Mouse (Mus musculus) gastrocnemius, adult 2 months (tissue): ENCODE data around the gene Fbxl3. TPM values are rescaled to one million over a fixed set of nuclear protein-coding genes. Genes with fewer than 3 reads are reported as not detected.

Experiments used
- DNase-seq: peaks from one replicate; pipeline ENCODE4 v3.0.0; 2022
- H3K27ac ChIP-seq: fragments of 200-600 bp; 2 replicates; pipeline ENCODE4 v1.8.1; 2022; ENCODE audit warnings: mild to moderate bottlenecking
- H3K4me3 ChIP-seq: fragments of 200-600 bp; 2 replicates; pipeline ENCODE4 v1.8.1; 2022; ENCODE audit warnings: mild to moderate bottlenecking, moderate library complexity
- CTCF ChIP-seq: fragments of 200-600 bp; IDR thresholded peaks from 2 replicates; pipeline ENCODE4 v1.8.1; 2022; ENCODE audit warnings: antibody characterized with exemption, mild to moderate bottlenecking, moderate library complexity
- intact Hi-C: fragments of 180-260 bp; cut with DNase I; formaldehyde crosslinking; loops from one replicate; pipeline ENCODE4 v1.15.1; 2025
- total RNA-seq, 2 experiments: library from RNA; stranded (reverse); gene quantifications; 2 replicates each; pipeline ENCODE4 v1.2.3; 2021

The Fbxl3 gene
- total RNA-seq, 2 experiments from 2014 or later: 54.1 to 54.3 TPM

GRCm38 (mm10) chr14:103058998-103059397 lies 40.4 kb downstream of the Fbxl3 start:
- Histone ChIP-seq H3K27ac (no peak overlapping the region), H3K4me3 (no peak overlapping the region)
- intact Hi-C loops: no loop called here
- no peak for TF ChIP-seq CTCF
- no peak for DNase-seq

GRCm38 (mm10) chr14:103056601-103057000 lies 42.8 kb downstream of the Fbxl3 start:
- no peak for DNase-seq
- Histone ChIP-seq H3K4me3 (no peak overlapping the region), H3K27ac (no peak overlapping the region)
- TF ChIP-seq CTCF: no peak
- intact Hi-C loops: no loop called here

- no peak for DNase-seq
- no peak for TF ChIP-seq CTCF
- Histone ChIP-seq H3K27ac (no peak overlapping the region), H3K4me3 (no peak overlapping the region)
- intact Hi-C loops: no loop called here
Measured at GRCm38 (mm10) chr14:103054731-103055130, 44.6 kb downstream of the Fbxl3 start.

GRCm38 (mm10) chr14:103051159-103051769 lies 48.1 kb downstream of the Fbxl3 start:
- Histone ChIP-seq H3K27ac (no peak overlapping the region), H3K4me3 (no peak overlapping the region)
- TF ChIP-seq CTCF: peak; percentile 97
- intact Hi-C loops: loop anchor here (1.0 kb wide), 1 partner anchor 39 kb away; no protein-coding TSS in a partner anchor
- peak; percentile 83 for DNase-seq

GRCm38 (mm10) chr14:103048292-103049086 lies 50.9 kb downstream of the Fbxl3 start:
- intact Hi-C loops: no loop called here
- no peak for DNase-seq
- H3K27ac ChIP-seq: no peak overlapping the region
- H3K4me3 ChIP-seq: no peak overlapping the region
- no peak for TF ChIP-seq CTCF

- no peak for TF ChIP-seq CTCF
- intact Hi-C loops: no loop called here
- no peak for DNase-seq
- Histone ChIP-seq H3K27ac (no peak within 1 kb of the TSS), H3K4me3 (no peak within 1 kb of the TSS)
Measured at GRCm38 (mm10) chr14:103046677-103047076, 52.7 kb downstream of the Fbxl3 start, which contains the start of gene Acod1. Acod1 (plus strand) TSS chr14:103046977.

- Histone ChIP-seq H3K4me3 (no peak overlapping the region), H3K27ac (no peak overlapping the region)
- no peak for TF ChIP-seq CTCF
- DNase-seq: no peak
- intact Hi-C loops: no loop called here
Measured at GRCm38 (mm10) chr14:103037016-103037415, 62.4 kb downstream of the Fbxl3 start.

- no peak for TF ChIP-seq CTCF
- DNase-seq: no peak
- H3K27ac ChIP-seq: no peak overlapping the region
- intact Hi-C loops: no loop called here
- H3K4me3 ChIP-seq: no peak overlapping the region
Measured at GRCm38 (mm10) chr14:103034076-103034475, 65.3 kb downstream of the Fbxl3 start.

GRCm38 (mm10) chr14:103033271-103033823 lies 66.0 kb downstream of the Fbxl3 start:
- H3K27ac ChIP-seq: peak overlapping the region; percentile 38; the same call in 1 of the 2 replicates
- DNase-seq: peak; percentile 31
- intact Hi-C loops: no loop called here
- H3K4me3 ChIP-seq: 0 out of 2 replicates have a peak overlapping the region, but pooled peaks have one; percentile 3
- no peak for TF ChIP-seq CTCF

Other genes starting within 250 kb of the Fbxl3 start
- gene Kctd12, start 116.9 kb downstream of the Fbxl3 start, total RNA-seq: 1 to 10 TPM; 5.2 to 9.7 TPM
- not detected for gene Acod1, start 52.6 kb downstream of the Fbxl3 start, total RNA-seq
- 10 to 100 TPM; 12.6 to 14.4 TPM for gene Cln5, start 29.4 kb downstream of the Fbxl3 start, total RNA-seq
- 10 to 100 TPM; 24.4 to 25.6 TPM for gene Mycbp2, start 247.2 kb upstream of the Fbxl3 start, total RNA-seq